Mouse (Mus musculus) lung, adult 2 months (tissue): ENCODE data around the gene Arhgef9.

Experiments used
- CTCF ChIP-seq: fragments of 200-500 bp; IDR thresholded peaks from 2 replicates; pipeline ENCODE4 v1.5.1; 2011; ENCODE audit warnings: mild to moderate bottlenecking, low read length, control low read depth; ENCODE audit not compliant: insufficient read depth
- POLR2A ChIP-seq: fragments of 200-500 bp; IDR thresholded peaks from 2 replicates; pipeline ENCODE4 v1.6.1; 2011; ENCODE audit warnings: low read depth, mild to moderate bottlenecking, control low read depth, low read length, borderline replicate concordance; ENCODE audit errors: extremely low read depth

DNA sequence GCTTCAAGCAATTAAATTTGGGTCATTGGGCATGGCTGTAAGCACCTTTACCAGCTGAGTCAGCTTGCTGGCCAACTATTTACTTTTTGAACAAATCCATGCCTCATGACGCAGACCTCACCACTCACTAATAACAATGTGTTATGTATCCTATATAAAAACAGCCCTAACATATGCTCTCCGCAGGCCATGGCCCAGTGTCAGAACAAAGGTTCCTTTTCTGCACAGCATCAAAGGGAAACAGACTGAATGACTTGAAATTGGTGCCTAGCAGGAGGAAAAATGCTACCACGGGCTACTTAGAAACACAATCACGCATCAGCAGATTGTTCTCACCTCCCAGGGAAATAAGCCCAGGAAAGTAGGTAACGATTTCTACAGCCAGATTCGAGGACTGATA is 73.2 kb downstream of the Arhgef9 start:
- no peak for TF ChIP-seq POLR2A
- TF ChIP-seq CTCF: no peak
